Mouse (Mus musculus): ENCODE results near the gene Hoxd8. TPM values are rescaled to one million over a fixed set of nuclear protein-coding genes. Genes with fewer than 3 reads are reported as not detected.

Gene Hoxd8
- total RNA-seq, 1 experiment = 1.2 TPM

GRCm38 (mm10) chr2:74714156-74714789 is 9.9 kb downstream of the Hoxd8 start:
- TF ChIP-seq HCFC1 (IDR thresholded peaks at IDR 0.05; ENCODE audit: borderline replicate concordance, insufficient read depth, low read length) (no peak), CHD2 (IDR thresholded peaks at IDR 0.05; ENCODE audit: low read depth, low read length) (no peak)
- no peaks in the 10 kb centered on the region for H3K36me3 ChIP-seq (ENCODE audit: control insufficient read depth, insufficient read depth, low read length, poor library complexity, severe bottlenecking)
- DNase-seq (ENCODE audit: low read depth, low spot score) = no peak
- in situ Hi-C loops (cut with MboI; ENCODE audit: low sequenced_read_pairs in 2 of 2, unreplicated experiment in 2 of 2) = loop anchor here (10.0 to 25.0 kb wide), 4 partner anchors 341 to 873 kb away; no protein-coding TSS in a partner anchor
- no peaks in the 10 kb centered on the region for H3K9me3 ChIP-seq (ENCODE audit: control insufficient read depth, insufficient read depth, low read depth, low read length)
- H3K27ac ChIP-seq (ENCODE audit: insufficient read depth, low read depth, low read length, poor library complexity, severe bottlenecking) = no peak overlapping the region
- H3K4me1 ChIP-seq (ENCODE audit: control insufficient read depth in 2 of 2, insufficient read depth in 2 of 2, low read length in 2 of 2, poor library complexity in 1 of 2) = peaks cover 0 to 2% of the 10 kb centered on the region in 2 experiments; a peak in 1 of 4 replicates
- H3K4me3 ChIP-seq (ENCODE audit: insufficient read depth in 1 of 2, low read depth in 1 of 2, low read length in 2 of 2, poor library complexity in 1 of 2, severe bottlenecking in 1 of 2) = no peak overlapping the region
- no peak overlapping the region for H3K9ac ChIP-seq (ENCODE audit: insufficient read depth, low read depth, low read length, poor library complexity, severe bottlenecking)

- DNase-seq (ENCODE audit: low read depth, low spot score) = no peak
- H3K36me3 ChIP-seq (ENCODE audit: control insufficient read depth, insufficient read depth, low read length, poor library complexity, severe bottlenecking) = no peaks in the 10 kb centered on the region
- H3K27ac ChIP-seq (ENCODE audit: insufficient read depth, low read depth, low read length, poor library complexity, severe bottlenecking) = no peak overlapping the region
- H3K9me3 ChIP-seq (ENCODE audit: control insufficient read depth, insufficient read depth, low read depth, low read length) = no peaks in the 10 kb centered on the region
- in situ Hi-C loops (cut with MboI; ENCODE audit: low sequenced_read_pairs in 2 of 2, unreplicated experiment in 2 of 2) = loop anchor here (10.0 to 25.0 kb wide), 4 partner anchors 340 to 872 kb away; no protein-coding TSS in a partner anchor
- H3K9ac ChIP-seq (ENCODE audit: insufficient read depth, low read depth, low read length, poor library complexity, severe bottlenecking) = no peak overlapping the region
- peaks cover 0 to 6% of the 10 kb centered on the region in 2 experiments; a peak in 1 of 4 replicates for H3K4me1 ChIP-seq (ENCODE audit: control insufficient read depth in 2 of 2, insufficient read depth in 2 of 2, low read length in 2 of 2, poor library complexity in 1 of 2)
- no peak overlapping the region for H3K4me3 ChIP-seq (ENCODE audit: insufficient read depth in 1 of 2, low read depth in 1 of 2, low read length in 2 of 2, poor library complexity in 1 of 2, severe bottlenecking in 1 of 2)
- TF ChIP-seq ZC3H11A (IDR thresholded peaks at IDR 0.05; ENCODE audit: borderline replicate concordance, low read depth, low read length) (no peak), HCFC1 (IDR thresholded peaks at IDR 0.05; ENCODE audit: borderline replicate concordance, insufficient read depth, low read length) (no peak), MAFK (IDR thresholded peaks at IDR 0.05; ENCODE audit: insufficient read depth, low read depth, low read length) (no peak), ZNF384 (IDR thresholded peaks at IDR 0.05; ENCODE audit: low read depth, low read length) (no peak), CHD2 (IDR thresholded peaks at IDR 0.05; ENCODE audit: low read depth, low read length) (no peak)
These were observed 10.5 kb downstream of the Hoxd8 start for GRCm38 (mm10) chr2:74714881-74715280.

DNA sequence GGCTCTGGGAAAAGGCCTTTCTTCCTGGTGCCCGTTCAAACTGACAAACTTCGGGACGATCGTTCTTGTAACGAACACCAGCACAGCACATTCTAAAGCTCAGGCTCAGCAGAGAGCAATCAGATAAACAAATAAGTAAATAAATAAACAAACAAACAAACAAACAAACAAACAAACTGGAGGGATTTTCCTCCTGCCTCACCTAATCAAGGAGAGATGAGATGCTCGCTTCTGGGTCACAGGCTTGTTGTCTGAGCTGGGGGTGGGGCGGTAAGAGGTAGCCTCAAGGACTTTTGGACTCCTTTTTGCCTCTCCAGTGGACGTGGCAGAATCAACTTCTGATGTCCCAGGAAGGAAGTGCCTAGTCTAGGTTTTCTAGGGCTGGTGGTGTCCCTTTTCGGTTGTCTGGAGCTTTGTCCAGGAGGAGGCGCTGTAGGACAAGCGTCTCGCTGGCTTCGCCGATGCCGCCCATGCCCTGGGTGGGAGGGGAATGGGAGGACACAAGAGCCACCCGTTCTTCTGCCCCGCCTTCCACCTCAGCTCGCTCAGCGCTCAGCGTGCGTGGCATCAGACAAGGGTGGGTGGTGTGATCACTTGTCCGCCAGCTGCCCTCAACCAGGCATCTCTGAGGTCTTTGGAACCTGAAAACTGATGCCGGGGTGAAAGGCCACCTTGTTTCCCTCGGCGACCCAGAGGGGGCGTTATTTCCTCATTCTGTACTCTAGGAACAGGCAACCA is 11.3 kb downstream of the Hoxd8 start:
- no peak overlapping the region for H3K9ac ChIP-seq (ENCODE audit: insufficient read depth, low read depth, low read length, poor library complexity, severe bottlenecking)
- no peaks in the 10 kb centered on the region for H3K36me3 ChIP-seq (ENCODE audit: control insufficient read depth, insufficient read depth, low read length, poor library complexity, severe bottlenecking)
- peaks cover 0 to 8% of the 10 kb centered on the region in 2 experiments; a peak in 1 of 4 replicates for H3K4me1 ChIP-seq (ENCODE audit: control insufficient read depth in 2 of 2, insufficient read depth in 2 of 2, low read length in 2 of 2, poor library complexity in 1 of 2)
- peak overlapping the region; percentile 28 to 58; a peak in 3 of 4 replicates for H3K4me3 ChIP-seq (ENCODE audit: insufficient read depth in 1 of 2, low read depth in 1 of 2, low read length in 2 of 2, poor library complexity in 1 of 2, severe bottlenecking in 1 of 2)
- H3K9me3 ChIP-seq (ENCODE audit: control insufficient read depth, insufficient read depth, low read depth, low read length) = no peaks in the 10 kb centered on the region
- in situ Hi-C loops (cut with MboI; ENCODE audit: low sequenced_read_pairs in 2 of 2, unreplicated experiment in 2 of 2) = loop anchor here (10.0 to 25.0 kb wide), 4 partner anchors 339 to 872 kb away; no protein-coding TSS in a partner anchor
- DNase-seq (ENCODE audit: low read depth, low spot score) = peak; percentile 82
- TF ChIP-seq CHD2 (IDR thresholded peaks at IDR 0.05; ENCODE audit: low read depth, low read length) (no peak), MAFK (IDR thresholded peaks at IDR 0.05; ENCODE audit: insufficient read depth, low read depth, low read length) (no peak), ZC3H11A (IDR thresholded peaks at IDR 0.05; ENCODE audit: borderline replicate concordance, low read depth, low read length) (peak; percentile 92), ZNF384 (IDR thresholded peaks at IDR 0.05; ENCODE audit: low read depth, low read length) (no peak)
- H3K27ac ChIP-seq (ENCODE audit: insufficient read depth, low read depth, low read length, poor library complexity, severe bottlenecking) = no peak overlapping the region

GRCm38 (mm10) chr2:74720384-74720783 is 16.0 kb downstream of the Hoxd8 start:
- in situ Hi-C loops (cut with MboI; ENCODE audit: low sequenced_read_pairs in 2 of 2, unreplicated experiment in 2 of 2) = loop anchor here (25.0 kb wide), 2 partner anchors 592 to 867 kb away; no protein-coding TSS in a partner anchor
- no peak overlapping the region for H3K9ac ChIP-seq (ENCODE audit: insufficient read depth, low read depth, low read length, poor library complexity, severe bottlenecking)
- no peak overlapping the region for H3K27ac ChIP-seq (ENCODE audit: insufficient read depth, low read depth, low read length, poor library complexity, severe bottlenecking)
- DNase-seq (ENCODE audit: low read depth, low spot score) = no peak
- H3K4me1 ChIP-seq (ENCODE audit: control insufficient read depth in 2 of 2, insufficient read depth in 2 of 2, low read length in 2 of 2, poor library complexity in 1 of 2) = peaks cover 0 to 12% of the 10 kb centered on the region in 2 experiments; a peak in 1 of 4 replicates
- H3K4me3 ChIP-seq (ENCODE audit: insufficient read depth in 1 of 2, low read depth in 1 of 2, low read length in 2 of 2, poor library complexity in 1 of 2, severe bottlenecking in 1 of 2) = no peak overlapping the region
- H3K9me3 ChIP-seq (ENCODE audit: control insufficient read depth, insufficient read depth, low read depth, low read length) = no peaks in the 10 kb centered on the region
- no peaks in the 10 kb centered on the region for H3K36me3 ChIP-seq (ENCODE audit: control insufficient read depth, insufficient read depth, low read length, poor library complexity, severe bottlenecking)
- no peak for TF ChIP-seq ZC3H11A (IDR thresholded peaks at IDR 0.05; ENCODE audit: borderline replicate concordance, low read depth, low read length)
- no peak for TF ChIP-seq MAFK (IDR thresholded peaks at IDR 0.05; ENCODE audit: insufficient read depth, low read depth, low read length)
- TF ChIP-seq HCFC1 (IDR thresholded peaks at IDR 0.05; ENCODE audit: borderline replicate concordance, insufficient read depth, low read length) = no peak
- TF ChIP-seq CHD2 (IDR thresholded peaks at IDR 0.05; ENCODE audit: low read depth, low read length) = no peak
- no peak for TF ChIP-seq ZNF384 (IDR thresholded peaks at IDR 0.05; ENCODE audit: low read depth, low read length)

All from ES-E14 (cell line).